Comparison of ENCODE assay signal across 23 mouse cellular contexts in genomic region chr7:83639084-83639483, GRCm38 (mm10). TPM values are rescaled to one million over a fixed set of nuclear protein-coding genes. Genes with fewer than 3 reads are reported as not detected.
DNase-seq lines count a peak whose midpoint lies in the region; ATAC-seq and TF ChIP-seq lines count a peak whose summit lies in the region.
"Had no signal": no experiment of that assay in that cellular context is flagged by ENCODE, and none has a peak within 500 bp of the region (broad histone marks: within the 10 kb centered on the region; RNA-seq: fewer than 3 reads in every experiment).

No protein-coding gene starts in this region.

- WGBS in intestine, postnatal 0 days: 44% methylated on average over 3 of the region's 3 CpGs
- WGBS in intestine, embryonic 16.5 days: 72% methylated on average over 3 of the region's 3 CpGs

- peak; percentile 31 for DNase-seq in naive thymus-derived CD4-positive, alpha-beta T cell, adult 2 months (ENCODE audit: low read depth)
- no peak for DNase-seq in lung, postnatal 36 days
- DNase-seq in layer of hippocampus, postnatal 10 days (ENCODE audit: low spot score in 2 of 2): no peak
- DNase-seq: gastrocnemius, postnatal 10 days; heart, adult 18-20 months; heart, postnatal 14 days; kidney, adult 2 months; left cerebral cortex, postnatal 4 days; lung, embryonic 14.5 days; right cerebral cortex, postnatal 14 days had no signal

- H3K27me3 ChIP-seq in intestine, postnatal 0 days (replicated peaks; ENCODE audit: control insufficient read depth, insufficient read depth, low read length): no peaks in the 10 kb centered on the region
- no peaks in the 10 kb centered on the region for H3K27me3 ChIP-seq in intestine, embryonic 16.5 days (replicated peaks; ENCODE audit: control insufficient read depth, insufficient read depth, low read length)
- H3K27me3 ChIP-seq: embryonic facial prominence, embryonic 15.5 days; forebrain, embryonic 15.5 days; heart, embryonic 12.5 days; hindbrain, embryonic 12.5 days; limb, embryonic 15.5 days; midbrain, embryonic 12.5 days had no signal

- peaks cover 69% of the 10 kb centered on the region for H3K36me3 ChIP-seq in intestine, postnatal 0 days (ENCODE audit: control insufficient read depth, insufficient read depth)
- peaks cover 11% of the 10 kb centered on the region for H3K36me3 ChIP-seq in intestine, embryonic 16.5 days (ENCODE audit: control insufficient read depth, insufficient read depth, low read length)
- H3K36me3 ChIP-seq: forebrain, embryonic 15.5 days had no signal

- H3K4me1 ChIP-seq in intestine, postnatal 0 days (replicated peaks; ENCODE audit: control insufficient read depth, insufficient read depth, low read length): peaks cover 8% of the 10 kb centered on the region; the same call in 1 of the 2 replicates
- peaks cover 24% of the 10 kb centered on the region for H3K4me1 ChIP-seq in intestine, embryonic 16.5 days (ENCODE audit: control insufficient read depth, insufficient read depth, low read length)
- H3K4me1 ChIP-seq: forebrain, embryonic 15.5 days; hindbrain, embryonic 12.5 days; limb, embryonic 15.5 days had no signal

- H3K9me3 ChIP-seq in intestine, postnatal 0 days (ENCODE audit: control insufficient read depth): no peaks in the 10 kb centered on the region
- H3K9me3 ChIP-seq in intestine, embryonic 16.5 days (ENCODE audit: control insufficient read depth, low read length): no peaks in the 10 kb centered on the region
- H3K9me3 ChIP-seq: embryonic facial prominence, embryonic 15.5 days; forebrain, embryonic 15.5 days; heart, embryonic 12.5 days; hindbrain, embryonic 12.5 days; limb, embryonic 15.5 days; midbrain, embryonic 12.5 days had no signal

- no peak overlapping the region for H3K9ac ChIP-seq in intestine, postnatal 0 days (ENCODE audit: low read depth, low read length)
- no peak overlapping the region for H3K9ac ChIP-seq in intestine, embryonic 16.5 days (ENCODE audit: low read depth, low read length)
- H3K9ac ChIP-seq: embryonic facial prominence, embryonic 15.5 days; forebrain, embryonic 15.5 days; heart, embryonic 12.5 days; hindbrain, embryonic 12.5 days; limb, embryonic 15.5 days; liver, embryonic 14.5 days; lung, embryonic 14.5 days; midbrain, embryonic 12.5 days had no signal

- TF ChIP-seq CTCF in intestine, postnatal 0 days (IDR thresholded peaks at IDR 0.05; ENCODE audit: low read depth): no peak

- H3K4me3 ChIP-seq in intestine, postnatal 0 days (ENCODE audit: low read depth, low read length): no peak overlapping the region
- H3K4me3 ChIP-seq in intestine, embryonic 16.5 days (ENCODE audit: low read length): no peak overlapping the region
- H3K4me3 ChIP-seq: embryonic facial prominence, embryonic 15.5 days; forebrain, embryonic 15.5 days; heart, embryonic 12.5 days; hindbrain, embryonic 12.5 days; limb, embryonic 15.5 days; midbrain, embryonic 12.5 days had no signal

- H3K27ac ChIP-seq in intestine, postnatal 0 days (ENCODE audit: low read depth, low read length): no peak overlapping the region
- H3K27ac ChIP-seq in intestine, embryonic 16.5 days (ENCODE audit: low read length): no peak overlapping the region
- H3K27ac ChIP-seq: embryonic facial prominence, embryonic 15.5 days; forebrain, embryonic 15.5 days; hindbrain, embryonic 12.5 days; limb, embryonic 15.5 days; liver, embryonic 14.5 days; macrophage; midbrain, embryonic 12.5 days had no signal

- no peak overlapping the region for H3K4me2 ChIP-seq in intestine, postnatal 0 days (replicated peaks; ENCODE audit: low read depth)
- no peak overlapping the region for H3K4me2 ChIP-seq in intestine, embryonic 16.5 days (ENCODE audit: low read depth, low read length)
- H3K4me2 ChIP-seq: embryonic facial prominence, embryonic 15.5 days; forebrain, embryonic 15.5 days; heart, embryonic 12.5 days; hindbrain, embryonic 12.5 days; limb, embryonic 15.5 days; lung, embryonic 14.5 days; midbrain, embryonic 12.5 days had no signal

- peak; percentile 16; the same call in 1 of the 2 replicates for ATAC-seq in intestine, postnatal 0 days
- no peak for ATAC-seq in intestine, embryonic 16.5 days
- ATAC-seq in CD4-positive, CD25-positive, alpha-beta regulatory T cell, adult 4 months: peak; percentile 18
- peak; percentile 71 to 84 for ATAC-seq in hematopoietic stem cell, adult 5-6 weeks (replicated peaks in 1 of 2; ENCODE audit: insufficient read depth in 1 of 2, low FRiP score in 2 of 2, low TSS enrichment in 1 of 2, low read depth in 1 of 2, poor library complexity in 2 of 2, severe bottlenecking in 2 of 2)
- ATAC-seq in frontal cortex, adult (ENCODE audit: low TSS enrichment): no peak
- ATAC-seq: forebrain, embryonic 15.5 days had no signal

RNA-seq across cellular contexts. Expression of gene Stard5, which starts 7.3 kb away (rescaled TPM):
- polyA plus RNA-seq in intestine, postnatal 0 days (2015; fragmentation: Nextera tagmentation; extraction: Ambion mirVana): 67.6 and 73.2 TPM in 2 replicates
- 67.7 and 77.3 TPM in 2 replicates for polyA plus RNA-seq in intestine, embryonic 16.5 days (2015; fragmentation: Nextera tagmentation; extraction: Ambion mirVana)
- 10 to 100 TPM; 49.3 to 54.4 TPM for polyA plus RNA-seq in CD4-positive, CD25-positive, alpha-beta regulatory T cell, adult 4 months (2017; shearing (Covaris generic))
- total RNA-seq in hematopoietic stem cell, adult 5-6 weeks (2017): 12.4 and 18.1 TPM in 2 replicates
- total RNA-seq in layer of hippocampus, postnatal 10 days (2021): 10 to 100 TPM; 13.4 to 16.4 TPM

RNA-seq across cellular contexts. Expression of gene Tmc3, which starts 54.4 kb away (rescaled TPM):
- 1.1 and 1.4 TPM in 2 replicates for polyA plus RNA-seq in intestine, postnatal 0 days (2015; fragmentation: Nextera tagmentation; extraction: Ambion mirVana)
- 1.0 and 1.5 TPM in 2 replicates for polyA plus RNA-seq in intestine, embryonic 16.5 days (2015; fragmentation: Nextera tagmentation; extraction: Ambion mirVana)
- polyA plus RNA-seq in CD4-positive, CD25-positive, alpha-beta regulatory T cell, adult 4 months (2017; shearing (Covaris generic)): under 1 TPM; 0.79 to 1.00 TPM
- total RNA-seq in hematopoietic stem cell, adult 5-6 weeks (2017): 0.06 and 0.45 TPM in 2 replicates
- total RNA-seq in layer of hippocampus, postnatal 10 days (2021): under 1 TPM; 0.18 to 0.55 TPM
- polyA plus RNA-seq: macrophage had no signal

Comparison
In these comparisons a context has a peak if more than half of its experiments do, and no peak if none do; other contexts are left out.
1. ATAC-seq: peak in intestine, postnatal 0 days (single experiment), CD4-positive, CD25-positive, alpha-beta regulatory T cell, adult 4 months (single experiment) and hematopoietic stem cell, adult 5-6 weeks (2 of 2); none in intestine, embryonic 16.5 days (single experiment) and frontal cortex, adult (single experiment).